Mouse (Mus musculus) neural tube, embryonic 13.5 days (tissue): ENCODE measurements around the gene Myh10. TPM values are rescaled to one million over a fixed set of nuclear protein-coding genes. Genes with fewer than 3 reads are reported as not detected.

ENCODE experiments used
- ATAC-seq: fragments of 200-750 bp; cut with Nextera tagmentation; 2 replicates; pipeline ENCODE4 v1.8.0; 2017; ENCODE audit warnings: low read depth, mild to moderate bottlenecking, moderate TSS enrichment, moderate library complexity
- H3K27ac ChIP-seq: fragments of 300-500 bp; sonication (generic); replicated peaks from 2 replicates; pipeline ENCODE4 v1.5.1; 2015; ENCODE audit warnings: moderate library complexity, mild to moderate bottlenecking, inconsistent platforms
- H3K27me3 ChIP-seq: fragments of 300-500 bp; sonication (generic); 2 replicates; pipeline ENCODE4 v1.6.1; 2015; ENCODE audit warnings: mild to moderate bottlenecking, inconsistent platforms
- H3K36me3 ChIP-seq: fragments of 300-500 bp; sonication (generic); 2 replicates; pipeline ENCODE4 v1.6.1; 2015; ENCODE audit warnings: mild to moderate bottlenecking, inconsistent platforms
- H3K4me1 ChIP-seq: fragments of 300-500 bp; sonication (generic); replicated peaks from 2 replicates; pipeline ENCODE4 v1.6.1; 2015; ENCODE audit warnings: inconsistent platforms
- H3K4me2 ChIP-seq: fragments of 300-500 bp; sonication (generic); 2 replicates; pipeline ENCODE4 v1.6.1; 2015; ENCODE audit warnings: inconsistent platforms, mild to moderate bottlenecking, moderate library complexity
- H3K4me3 ChIP-seq: fragments of 300-500 bp; sonication (generic); 2 replicates; pipeline ENCODE4 v1.5.1; 2015; ENCODE audit warnings: mild to moderate bottlenecking, inconsistent platforms
- H3K9ac ChIP-seq: fragments of 300-500 bp; sonication (generic); 2 replicates; pipeline ENCODE4 v1.6.1; 2015; ENCODE audit warnings: moderate library complexity, mild to moderate bottlenecking, inconsistent platforms
- H3K9me3 ChIP-seq: fragments of 300-500 bp; sonication (generic); 2 replicates; pipeline ENCODE4 v1.6.1; 2016; ENCODE audit warnings: inconsistent platforms
- WGBS: fragments of 180-500 bp; shearing (Covaris S2); methylation state at CpG from one replicate; pipeline ENCODE4 v1.1.7; 2015; 5-methylcytosine and 5-hydroxymethylcytosine counted together
- polyA plus RNA-seq: library from polyadenylated mRNA; unstranded; fragments of >200 nt; fragmentation: Nextera tagmentation; extraction: Ambion mirVana; gene quantifications from 2 replicates; pipeline ENCODE4 v1.2.1, GENCODE M21; 2015

The Myh10 gene
- polyA plus RNA-seq, 1 experiment from 2014 or later = 76.5 TPM

GRCm38 (mm10) chr11:68780466-68781114 lies 89.2 kb downstream of the Myh10 start:
- no peak for ATAC-seq

GRCm38 (mm10) chr11:68782336-68782735 lies 91.0 kb downstream of the Myh10 start:
- peaks cover 78% of the 10 kb centered on the region for H3K36me3 ChIP-seq
- peaks cover 8% of the 10 kb centered on the region; the same call in 1 of the 2 replicates for H3K4me1 ChIP-seq
- H3K9me3 ChIP-seq = no peaks in the 10 kb centered on the region
- H3K4me2 ChIP-seq = no peak overlapping the region
- H3K27ac ChIP-seq = no peak overlapping the region
- H3K27me3 ChIP-seq = no peaks in the 10 kb centered on the region
- 91% methylated on average over 9 of the region's 9 CpGs for WGBS
- H3K4me3 ChIP-seq = no peak overlapping the region
- H3K9ac ChIP-seq = no peak overlapping the region
- ATAC-seq = no peak

More at GRCm38 (mm10) chr11:68780466-68781114, 89.2 kb downstream of the Myh10 start:
- H3K36me3 ChIP-seq = peaks cover 80% of the 10 kb centered on the region
- H3K4me3 ChIP-seq = no peak overlapping the region
- peaks cover 8% of the 10 kb centered on the region; the same call in 1 of the 2 replicates for H3K4me1 ChIP-seq
- WGBS = 89% methylated on average over 14 of the region's 14 CpGs
- H3K27ac ChIP-seq = no peak overlapping the region
- no peaks in the 10 kb centered on the region for H3K9me3 ChIP-seq
- no peak overlapping the region for H3K9ac ChIP-seq
- H3K4me2 ChIP-seq = no peak overlapping the region
- no peaks in the 10 kb centered on the region for H3K27me3 ChIP-seq

- Histone ChIP-seq H3K9me3 (no peaks in the 10 kb centered on the region), H3K9ac (no peak overlapping the region), H3K27me3 (no peaks in the 10 kb centered on the region), H3K36me3 (peaks cover 97% of the 10 kb centered on the region), H3K27ac (no peak overlapping the region), H3K4me3 (no peak overlapping the region), H3K4me1 (no peaks in the 10 kb centered on the region), H3K4me2 (no peak overlapping the region)
- WGBS = 89% methylated on average over 8 of the region's 8 CpGs
- ATAC-seq = no peak
Measured at GRCm38 (mm10) chr11:68785813-68786212, 94.5 kb downstream of the Myh10 start.

- no peak for ATAC-seq
- Histone ChIP-seq H3K27ac (no peak overlapping the region), H3K9ac (no peak overlapping the region), H3K4me3 (no peak overlapping the region), H3K36me3 (peaks cover 96% of the 10 kb centered on the region), H3K4me1 (no peaks in the 10 kb centered on the region), H3K9me3 (no peaks in the 10 kb centered on the region), H3K4me2 (no peak overlapping the region), H3K27me3 (no peaks in the 10 kb centered on the region)
- WGBS = 91% methylated on average over 9 of the region's 9 CpGs
Measured at GRCm38 (mm10) chr11:68787222-68787621, 95.9 kb downstream of the Myh10 start.

DNA sequence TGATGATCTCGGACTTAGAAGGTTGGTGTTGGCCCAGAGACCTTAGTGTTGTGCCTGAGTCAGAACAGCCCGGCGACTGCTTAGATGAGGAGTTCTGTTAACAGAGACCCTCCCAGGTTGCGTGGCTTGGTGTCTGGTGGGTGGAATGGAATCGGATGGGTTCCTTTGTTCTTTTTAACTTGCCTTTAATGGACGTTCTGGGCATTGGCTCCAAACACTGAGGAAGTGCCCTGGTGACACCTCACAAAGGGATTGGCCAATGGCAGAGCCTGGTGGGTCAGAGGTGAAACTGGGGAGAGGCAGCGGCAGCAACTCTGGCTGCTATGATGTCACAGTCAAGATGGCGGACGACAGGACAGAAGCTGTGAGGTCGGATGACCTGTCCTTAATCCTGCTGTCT lies 99.4 kb downstream of the Myh10 start:
- no peak for ATAC-seq
- 86% methylated on average over 10 of the region's 10 CpGs for WGBS

DNA sequence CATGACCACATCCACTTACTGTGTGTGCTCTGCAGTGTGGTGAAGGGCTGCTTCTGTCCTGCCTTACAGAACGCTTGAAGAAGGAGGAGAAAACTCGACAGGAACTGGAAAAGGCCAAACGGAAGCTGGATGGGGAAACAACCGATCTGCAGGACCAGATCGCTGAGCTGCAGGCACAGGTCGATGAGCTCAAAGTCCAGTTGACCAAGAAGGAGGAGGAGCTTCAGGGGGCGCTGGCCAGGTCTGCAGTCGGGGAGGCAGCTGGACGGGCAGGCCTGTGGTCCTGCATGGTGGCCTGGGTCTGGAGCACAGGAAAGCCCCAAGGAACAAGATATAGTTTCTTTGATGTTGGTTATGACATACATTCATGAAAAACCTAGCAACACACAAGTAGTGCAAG lies 100.4 kb downstream of the Myh10 start:
- Histone ChIP-seq H3K4me3 (no peak overlapping the region), H3K36me3 (peaks cover 96% of the 10 kb centered on the region), H3K9ac (no peak overlapping the region), H3K27me3 (no peaks in the 10 kb centered on the region), H3K9me3 (no peaks in the 10 kb centered on the region), H3K27ac (no peak overlapping the region), H3K4me2 (no peak overlapping the region), H3K4me1 (no peaks in the 10 kb centered on the region)
- WGBS = 95% methylated on average over 9 of the region's 9 CpGs
- no peak for ATAC-seq

More for the DNA sequence above, 99.4 kb downstream of the Myh10 start:
- H3K27ac ChIP-seq = no peak overlapping the region
- no peak overlapping the region for H3K4me3 ChIP-seq
- no peaks in the 10 kb centered on the region for H3K9me3 ChIP-seq
- H3K4me2 ChIP-seq = no peak overlapping the region
- no peak overlapping the region for H3K9ac ChIP-seq
- peaks cover 97% of the 10 kb centered on the region for H3K36me3 ChIP-seq
- H3K27me3 ChIP-seq = no peaks in the 10 kb centered on the region
- no peaks in the 10 kb centered on the region for H3K4me1 ChIP-seq

DNA sequence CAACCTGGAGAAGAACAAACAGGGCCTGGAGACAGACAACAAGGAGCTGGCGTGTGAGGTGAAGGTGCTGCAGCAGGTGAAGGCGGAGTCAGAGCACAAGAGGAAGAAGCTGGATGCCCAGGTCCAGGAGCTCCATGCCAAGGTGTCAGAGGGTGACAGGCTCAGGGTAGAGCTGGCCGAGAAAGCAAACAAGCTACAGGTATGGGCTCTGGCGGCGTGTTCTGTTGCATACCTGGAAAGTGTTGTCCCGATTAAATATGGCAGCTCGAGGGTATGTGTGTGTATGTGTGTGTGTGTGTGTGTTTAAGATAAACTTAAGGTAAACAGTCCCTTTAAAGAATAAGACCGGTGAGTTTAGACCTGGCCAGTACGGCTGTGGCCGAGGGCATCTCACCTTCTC lies 106.9 kb downstream of the Myh10 start:
- ATAC-seq = no peak
- 95% methylated on average over 10 of the region's 10 CpGs for WGBS
- Histone ChIP-seq H3K27ac (no peak overlapping the region), H3K9ac (no peak overlapping the region), H3K9me3 (no peaks in the 10 kb centered on the region), H3K4me3 (no peak overlapping the region), H3K4me2 (no peak overlapping the region), H3K36me3 (peaks cover 98% of the 10 kb centered on the region), H3K4me1 (no peaks in the 10 kb centered on the region), H3K27me3 (no peaks in the 10 kb centered on the region)

GRCm38 (mm10) chr11:68805148-68805547 lies 113.8 kb downstream of the Myh10 start:
- no peak overlapping the region for H3K9ac ChIP-seq
- ATAC-seq = no peak
- no peaks in the 10 kb centered on the region for H3K9me3 ChIP-seq
- no peaks in the 10 kb centered on the region for H3K4me1 ChIP-seq
- peaks cover 98% of the 10 kb centered on the region for H3K36me3 ChIP-seq
- no peak overlapping the region for H3K4me3 ChIP-seq
- H3K4me2 ChIP-seq = no peak overlapping the region
- H3K27ac ChIP-seq = no peak overlapping the region
- WGBS = 75% methylated on average over 4 of the region's 4 CpGs
- H3K27me3 ChIP-seq = no peaks in the 10 kb centered on the region

DNA sequence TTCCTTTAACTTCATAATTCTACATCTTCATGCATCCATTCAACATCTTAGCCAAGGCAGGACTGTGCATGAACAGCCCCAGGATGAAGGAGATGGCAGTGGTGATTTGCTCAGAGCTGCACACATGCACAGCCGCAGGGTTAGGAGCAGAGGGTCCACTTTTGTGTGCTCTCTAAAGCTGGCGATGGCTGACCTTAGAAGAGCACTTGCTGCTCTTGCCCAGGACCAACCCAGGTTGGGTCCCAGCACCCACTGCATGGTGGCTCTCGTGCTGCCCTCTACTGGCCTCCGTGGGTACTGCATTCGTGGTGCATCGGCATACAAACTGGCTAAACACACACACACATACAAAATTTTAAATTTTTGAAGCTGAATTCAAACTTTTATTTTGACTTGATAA lies 116.4 kb downstream of the Myh10 start:
- Histone ChIP-seq H3K27ac (no peak overlapping the region), H3K9me3 (no peaks in the 10 kb centered on the region), H3K9ac (no peak overlapping the region), H3K4me2 (no peak overlapping the region), H3K4me3 (no peak overlapping the region), H3K4me1 (no peaks in the 10 kb centered on the region), H3K36me3 (peaks cover 96% of the 10 kb centered on the region), H3K27me3 (no peaks in the 10 kb centered on the region)
- 37% methylated on average over 6 of the region's 6 CpGs for WGBS
- ATAC-seq = no peak

DNA sequence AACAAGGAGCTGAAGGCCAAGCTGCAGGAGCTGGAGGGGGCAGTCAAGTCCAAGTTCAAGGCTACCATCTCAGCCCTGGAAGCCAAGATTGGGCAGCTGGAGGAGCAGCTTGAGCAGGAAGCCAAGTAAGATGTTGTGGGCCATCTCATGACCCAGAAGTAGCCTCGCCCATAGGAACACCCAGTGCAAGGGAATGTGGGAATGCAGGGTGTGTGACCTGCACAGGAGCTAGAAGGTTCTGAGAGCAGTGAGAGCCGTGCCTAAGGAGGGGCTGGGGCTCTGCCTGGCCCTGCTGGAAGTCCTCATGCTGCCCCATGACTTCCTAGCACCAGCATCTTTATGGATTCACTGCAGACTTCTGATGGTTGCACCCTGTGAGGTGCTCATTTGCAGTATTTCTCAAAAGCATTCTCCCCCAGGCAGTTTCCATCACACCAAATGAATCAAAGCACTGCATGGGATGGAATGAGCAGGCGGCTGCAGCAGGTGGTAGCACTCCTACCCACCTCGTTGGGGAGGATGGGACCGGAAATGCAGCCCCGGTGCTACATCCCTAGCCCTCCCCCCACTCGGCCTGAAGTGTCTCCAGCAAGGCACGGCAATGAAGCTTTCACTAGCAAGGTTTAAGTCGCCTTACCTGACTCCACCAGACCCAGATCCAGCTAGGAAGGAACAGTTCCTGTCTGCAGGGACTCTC lies 120.7 kb downstream of the Myh10 start:
- Histone ChIP-seq H3K4me3 (no peak overlapping the region), H3K4me1 (no peaks in the 10 kb centered on the region), H3K9ac (no peak overlapping the region), H3K27ac (no peak overlapping the region), H3K4me2 (no peak overlapping the region), H3K27me3 (no peaks in the 10 kb centered on the region), H3K9me3 (no peaks in the 10 kb centered on the region), H3K36me3 (peaks cover 95% of the 10 kb centered on the region)
- ATAC-seq = no peak
- 92% methylated on average over 9 of the region's 9 CpGs for WGBS

DNA sequence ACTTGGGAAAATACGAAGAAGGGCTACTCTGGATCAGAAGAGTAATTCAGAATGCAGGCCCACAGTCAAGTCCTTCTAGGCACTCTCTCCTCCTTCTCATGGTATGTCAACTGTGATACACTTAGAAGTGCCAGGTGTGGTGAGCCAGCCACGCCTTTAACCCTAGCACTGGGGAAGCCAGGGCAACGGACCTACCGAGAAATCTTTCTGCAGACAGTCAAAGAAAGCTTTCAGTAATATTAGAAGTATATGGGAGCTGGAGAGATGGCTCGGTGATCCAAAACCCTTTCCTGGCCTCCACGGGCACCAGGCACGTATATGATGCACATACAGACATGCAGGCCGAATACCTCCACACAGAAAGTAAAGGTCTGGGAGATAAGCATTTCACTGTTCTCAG lies 127.1 kb downstream of the Myh10 start:
- no peak overlapping the region for H3K4me2 ChIP-seq
- 95% methylated on average over 8 of the region's 8 CpGs for WGBS
- peaks cover 84% of the 10 kb centered on the region for H3K36me3 ChIP-seq
- no peaks in the 10 kb centered on the region for H3K27me3 ChIP-seq
- no peaks in the 10 kb centered on the region for H3K4me1 ChIP-seq
- no peaks in the 10 kb centered on the region for H3K9me3 ChIP-seq
- H3K4me3 ChIP-seq = no peak overlapping the region
- no peak for ATAC-seq
- no peak overlapping the region for H3K9ac ChIP-seq
- H3K27ac ChIP-seq = no peak overlapping the region

DNA sequence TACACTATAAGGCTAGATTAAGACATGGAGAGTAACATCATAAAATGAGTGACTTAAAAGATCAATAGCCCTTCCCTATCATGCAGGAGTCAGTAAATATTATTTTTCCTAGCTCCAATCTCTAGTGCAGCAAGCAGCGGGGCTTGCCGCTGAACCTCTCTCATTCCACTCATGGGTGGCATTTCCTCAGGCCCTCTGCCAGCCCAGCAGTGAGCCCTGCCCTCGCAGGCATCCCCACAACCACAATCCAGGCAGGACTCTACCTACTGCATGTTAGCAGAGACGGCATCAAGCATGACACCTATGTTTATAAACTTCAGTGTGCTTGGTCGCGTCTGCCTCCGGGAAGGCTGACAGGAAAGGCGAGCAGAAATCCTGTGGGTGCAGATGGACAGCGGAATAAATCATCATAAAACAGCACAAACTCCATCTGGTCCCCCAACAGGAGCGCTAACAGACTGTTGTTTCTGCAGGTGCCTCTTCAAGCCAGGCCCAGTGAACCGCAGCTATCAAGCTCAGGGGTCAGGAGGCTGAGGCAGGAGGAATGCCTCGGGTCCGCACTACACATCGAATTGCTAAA lies 128.0 kb downstream of the Myh10 start:
- Histone ChIP-seq H3K9me3 (no peaks in the 10 kb centered on the region), H3K27me3 (no peaks in the 10 kb centered on the region), H3K27ac (no peak overlapping the region), H3K4me1 (no peaks in the 10 kb centered on the region), H3K4me2 (no peak overlapping the region), H3K9ac (no peak overlapping the region), H3K4me3 (no peak overlapping the region), H3K36me3 (peaks cover 79% of the 10 kb centered on the region)
- 84% methylated on average over 14 of the region's 14 CpGs for WGBS
- no peak for ATAC-seq
